Mouse (Mus musculus): Measurements from ENCODE around the gene 1500011B03Rik.

The 1500011B03Rik gene

DNA sequence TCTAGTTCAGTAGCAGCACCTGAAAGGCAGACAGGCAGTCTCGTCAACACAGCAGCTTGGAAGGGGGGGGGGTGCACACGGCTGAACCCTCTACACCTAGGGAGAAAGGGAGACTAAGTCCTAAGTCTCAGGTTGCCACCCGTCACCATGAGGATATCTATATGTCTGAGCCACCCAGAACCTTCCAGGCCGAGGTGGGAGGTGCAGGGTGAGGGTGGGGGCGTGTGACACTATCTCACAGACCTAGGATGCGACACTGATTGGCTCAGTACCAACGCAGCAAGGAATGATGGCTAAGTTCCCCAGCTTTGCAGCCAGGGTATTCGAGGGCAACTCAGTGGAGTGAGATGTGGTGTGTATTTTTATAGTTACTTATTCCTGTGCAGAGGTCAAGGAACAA lies 14.9 kb downstream of the 1500011B03Rik start:
- no peak for DNase-seq

DNA sequence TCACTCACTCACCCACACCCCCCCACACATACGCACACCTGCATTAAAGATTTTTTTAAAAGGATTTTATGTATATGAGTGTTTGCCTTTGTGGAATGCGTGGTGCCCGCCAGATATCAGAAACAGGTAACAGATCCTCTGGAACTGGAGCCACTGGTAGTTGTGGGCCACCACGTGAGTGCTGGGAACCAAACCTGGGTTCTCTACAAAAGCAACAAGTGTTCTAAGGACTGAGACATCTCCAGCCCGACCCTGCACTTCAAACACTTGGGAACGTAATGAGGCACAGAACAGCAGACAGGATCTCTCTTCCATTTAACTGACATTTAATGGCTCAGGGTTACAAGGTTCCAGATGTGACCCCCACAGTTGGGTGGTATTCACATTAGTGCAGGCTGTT lies 15.4 kb downstream of the 1500011B03Rik start:
- DNase-seq: no peak

DNA sequence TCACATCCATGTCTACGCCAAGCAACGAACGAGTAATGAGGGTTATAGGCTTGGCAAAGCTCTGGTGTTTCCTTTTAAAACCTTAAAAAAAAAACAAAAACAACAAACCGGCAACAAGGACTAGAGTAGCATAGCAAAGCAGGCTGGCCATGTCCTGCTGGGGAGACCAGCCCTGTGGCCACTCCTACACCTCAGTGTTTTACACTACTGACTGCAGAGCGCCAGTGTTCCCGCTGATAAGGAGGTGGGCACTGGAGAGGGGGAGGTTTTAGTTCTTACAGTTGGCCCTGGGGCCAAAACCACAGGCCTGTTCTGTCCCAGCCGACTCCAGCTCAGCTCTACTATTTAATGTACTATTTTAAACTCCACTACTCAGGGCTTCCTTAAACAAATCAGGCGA lies 15.8 kb downstream of the 1500011B03Rik start:
- no peak for DNase-seq

DNA sequence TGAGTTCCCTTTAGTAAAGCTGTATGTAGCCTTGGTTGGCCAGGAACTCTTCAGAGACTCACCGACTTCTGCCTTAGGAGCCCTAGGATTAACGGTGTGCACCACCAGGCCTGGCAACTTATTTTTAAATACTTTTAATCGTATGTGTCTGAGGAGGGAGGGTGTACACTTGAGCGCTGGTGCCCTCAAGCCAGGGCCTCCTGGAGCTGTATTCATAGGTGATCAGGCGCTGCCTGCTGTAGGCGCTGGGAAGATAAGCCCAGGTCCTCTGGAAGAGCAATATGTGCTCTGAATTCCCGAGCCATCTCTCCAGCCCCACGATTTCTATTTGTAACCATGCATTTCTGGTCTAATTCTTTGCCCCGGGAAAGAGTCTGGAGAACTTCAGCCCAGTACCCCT lies 16.2 kb downstream of the 1500011B03Rik start:
- no peak for DNase-seq

DNA sequence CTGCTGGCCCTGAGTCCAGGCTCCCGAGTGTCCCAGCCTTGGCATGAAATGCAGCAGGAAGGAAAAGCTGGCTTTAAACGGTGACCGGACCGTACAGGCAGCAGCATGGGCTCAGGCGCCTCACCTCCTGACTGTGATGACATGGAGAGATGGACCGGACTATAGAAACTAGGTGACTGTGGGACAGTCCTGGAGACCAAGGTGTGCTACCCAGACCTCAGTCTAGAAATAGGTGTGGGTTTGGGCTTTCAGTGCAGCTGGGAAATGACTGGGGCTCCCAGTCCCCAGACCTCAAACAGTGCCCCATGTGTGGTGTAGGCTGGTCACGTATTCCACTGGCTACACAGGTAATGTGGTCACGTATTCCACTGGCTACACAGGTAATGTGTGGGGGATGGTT lies 16.6 kb downstream of the 1500011B03Rik start:
- no peak for DNase-seq

DNA sequence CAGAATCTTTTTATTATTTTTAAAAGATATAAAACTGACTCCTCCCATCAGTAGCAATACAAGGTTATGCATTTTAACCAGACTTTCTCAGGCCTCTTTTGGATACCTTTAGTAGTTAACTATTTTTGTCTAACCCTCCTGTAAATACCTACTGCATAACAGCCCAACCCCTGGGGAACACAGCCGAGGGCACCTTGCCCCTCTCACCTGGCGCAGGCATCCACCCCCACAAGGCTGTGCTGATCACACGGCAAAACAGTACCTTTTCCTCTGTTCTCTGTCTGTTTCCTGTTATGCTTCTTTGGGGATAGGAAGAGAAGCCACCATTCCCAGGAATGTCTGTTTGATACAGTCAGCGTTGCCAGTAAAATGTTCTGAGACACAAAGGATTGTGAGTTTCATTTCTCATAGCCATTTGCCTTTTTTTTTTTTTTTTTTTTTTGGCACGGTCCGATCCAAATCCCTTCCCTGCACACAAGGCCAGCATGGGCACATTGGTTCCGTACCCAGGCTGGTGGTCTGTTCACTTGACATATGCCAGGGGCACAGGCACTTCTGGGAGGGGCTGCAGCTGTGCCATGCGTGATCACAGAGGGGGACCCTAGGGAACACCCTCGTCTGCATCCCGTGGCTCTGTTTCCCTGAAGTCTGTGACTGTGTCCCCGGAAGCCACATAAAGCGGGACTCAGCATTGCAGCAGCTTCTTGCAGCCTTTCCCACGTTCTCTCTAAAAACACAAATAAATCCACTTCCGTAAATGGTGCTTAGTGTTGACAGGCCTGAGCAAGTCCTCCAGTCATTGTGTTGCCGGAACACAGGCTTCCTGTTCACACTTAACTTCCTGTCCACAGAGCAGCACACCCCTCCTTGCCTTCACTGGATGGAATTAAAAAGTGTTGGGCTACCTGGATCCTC lies 17.6 kb downstream of the 1500011B03Rik start:
- DNase-seq: peak; percentile 54

DNA sequence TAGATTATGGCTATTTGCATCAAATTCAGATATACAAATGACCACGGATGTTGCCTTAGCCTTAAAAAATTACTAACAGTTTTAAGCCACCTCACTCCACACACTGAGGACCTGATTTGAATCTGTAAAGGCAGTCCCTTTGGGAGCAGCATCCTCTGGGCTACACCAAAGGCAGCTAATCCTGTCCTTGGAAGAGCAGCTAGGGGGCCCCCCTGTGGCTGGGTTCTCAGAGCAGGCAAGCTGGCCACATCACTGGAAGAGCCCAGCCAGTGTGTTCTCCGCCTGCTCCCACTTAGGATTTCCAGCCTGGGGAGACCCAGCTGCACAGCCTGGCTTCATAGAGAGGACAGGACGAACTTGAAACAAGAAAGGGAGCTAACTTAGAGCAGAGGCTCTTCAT lies 18.3 kb downstream of the 1500011B03Rik start:
- DNase-seq: peak; percentile 56

DNA sequence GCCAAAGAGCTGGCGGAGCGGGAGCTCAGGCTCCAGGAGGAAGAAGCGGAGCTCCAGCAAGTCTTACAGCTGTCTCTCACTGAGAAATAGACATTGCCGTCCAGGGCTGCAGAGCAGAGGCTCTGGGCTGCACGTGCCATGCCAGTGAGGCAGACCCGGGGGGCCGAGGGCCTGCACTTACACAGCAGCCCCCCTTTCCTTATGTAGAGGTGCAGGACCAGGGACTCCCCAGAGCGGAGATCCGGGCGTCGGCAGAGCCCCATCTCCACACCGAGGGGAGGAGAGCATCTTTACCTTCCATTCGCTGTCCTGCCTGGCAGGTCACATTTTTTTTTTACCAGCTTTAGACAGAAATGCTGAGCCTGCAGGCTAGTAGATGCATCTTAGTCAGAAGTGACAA lies 18.9 kb downstream of the 1500011B03Rik start:
- DNase-seq: no peak

DNA sequence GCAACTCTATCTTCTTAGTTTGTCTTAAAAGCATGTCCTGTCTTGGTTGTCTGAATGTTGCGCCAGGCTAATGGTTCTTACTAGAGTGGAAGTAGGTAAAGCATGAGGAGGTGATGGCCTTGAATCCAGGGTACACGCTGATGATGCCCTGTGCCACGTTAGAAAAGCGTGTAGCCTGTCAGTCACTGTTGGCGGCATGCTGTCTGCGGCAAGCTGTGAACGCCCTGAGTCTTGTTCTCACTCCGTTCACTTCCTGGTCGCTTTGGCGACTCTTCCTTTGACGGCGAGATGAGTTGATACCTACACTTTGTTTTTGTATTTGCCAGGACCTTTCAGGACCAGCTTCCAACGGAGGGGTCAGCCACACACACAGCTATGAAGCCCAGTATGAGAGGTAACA lies 20.0 kb downstream of the 1500011B03Rik start:
- no peak for DNase-seq

DNA sequence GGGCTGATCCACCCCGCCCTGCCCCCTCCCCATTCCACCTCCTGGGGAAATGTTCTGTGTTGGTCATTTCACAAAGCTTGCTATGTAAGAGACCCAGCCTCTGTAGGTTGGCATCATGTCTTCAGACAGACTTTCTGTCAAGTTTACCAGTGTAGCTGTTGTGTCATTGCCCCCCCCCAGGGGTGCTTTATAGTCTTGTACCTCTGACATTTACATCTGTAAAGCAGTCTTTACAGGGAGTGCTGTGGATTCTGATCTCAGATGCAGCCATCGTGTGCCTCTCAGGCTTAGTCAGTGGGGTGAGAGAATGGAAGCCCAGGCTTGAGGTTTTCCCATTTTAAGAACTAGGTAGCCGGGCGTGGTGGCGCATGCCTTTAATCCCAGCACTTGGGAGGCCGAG lies 21.4 kb downstream of the 1500011B03Rik start:
- DNase-seq: no peak

DNA sequence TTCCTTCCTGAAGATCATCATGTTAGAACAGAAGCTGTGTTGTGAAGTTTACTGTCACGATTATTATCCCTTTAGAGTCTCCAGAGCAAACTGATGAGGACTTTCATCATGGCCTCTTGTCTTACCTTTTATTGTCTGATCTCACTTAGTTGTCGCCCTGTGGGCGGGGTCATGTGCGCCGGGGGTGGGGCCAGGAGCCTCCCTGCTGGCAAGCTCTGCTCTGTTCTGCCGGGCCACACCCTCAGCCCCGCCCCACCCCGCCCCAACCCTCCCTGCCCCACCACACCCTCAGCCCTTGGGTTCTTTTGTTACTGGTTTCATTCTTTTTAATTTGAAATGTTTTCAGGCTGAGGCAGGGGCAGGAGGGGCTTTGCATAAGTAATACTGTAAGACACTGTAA lies 22.2 kb downstream of the 1500011B03Rik start:
- DNase-seq: peak; percentile 73

DNA sequence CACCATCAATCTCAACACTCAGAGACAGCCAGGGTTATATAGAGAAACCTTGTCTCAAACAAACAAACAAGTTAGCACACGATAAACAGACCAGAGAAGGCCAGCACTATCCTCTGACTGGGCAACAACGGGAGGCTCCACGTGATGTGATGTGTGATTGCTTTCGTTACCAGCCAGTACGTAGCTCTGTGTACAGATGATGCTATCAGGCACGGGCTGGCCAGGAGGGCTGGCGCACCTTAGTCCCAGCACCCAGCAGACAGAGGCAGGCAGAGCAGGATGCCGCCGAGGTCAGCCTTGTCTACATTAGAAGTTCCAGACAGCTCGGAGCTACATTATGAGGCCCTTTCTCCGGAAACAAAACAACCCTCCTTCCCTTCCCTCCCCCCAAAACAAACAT lies 23.4 kb downstream of the 1500011B03Rik start:
- DNase-seq: no peak

DNA sequence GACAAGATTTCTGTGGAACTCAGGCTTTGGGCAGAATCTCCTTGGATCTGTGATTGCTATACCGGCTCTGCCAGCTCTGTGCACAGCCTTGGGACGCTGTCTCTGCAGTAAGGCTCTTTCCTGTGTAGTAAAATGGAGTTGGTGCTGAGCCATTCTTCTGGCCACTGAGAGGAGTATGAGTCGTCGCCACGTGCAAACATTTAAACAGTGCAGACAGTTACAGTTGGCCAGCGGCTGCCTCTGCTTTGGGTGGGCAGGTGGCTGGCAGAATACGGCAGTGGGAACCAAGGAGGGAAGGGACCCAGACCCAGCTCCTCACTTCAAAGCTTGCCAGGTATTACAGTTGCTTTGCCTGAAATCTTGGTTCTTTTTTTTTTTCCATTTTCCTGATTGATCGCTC lies 26.0 kb downstream of the 1500011B03Rik start:
- DNase-seq: no peak

DNA sequence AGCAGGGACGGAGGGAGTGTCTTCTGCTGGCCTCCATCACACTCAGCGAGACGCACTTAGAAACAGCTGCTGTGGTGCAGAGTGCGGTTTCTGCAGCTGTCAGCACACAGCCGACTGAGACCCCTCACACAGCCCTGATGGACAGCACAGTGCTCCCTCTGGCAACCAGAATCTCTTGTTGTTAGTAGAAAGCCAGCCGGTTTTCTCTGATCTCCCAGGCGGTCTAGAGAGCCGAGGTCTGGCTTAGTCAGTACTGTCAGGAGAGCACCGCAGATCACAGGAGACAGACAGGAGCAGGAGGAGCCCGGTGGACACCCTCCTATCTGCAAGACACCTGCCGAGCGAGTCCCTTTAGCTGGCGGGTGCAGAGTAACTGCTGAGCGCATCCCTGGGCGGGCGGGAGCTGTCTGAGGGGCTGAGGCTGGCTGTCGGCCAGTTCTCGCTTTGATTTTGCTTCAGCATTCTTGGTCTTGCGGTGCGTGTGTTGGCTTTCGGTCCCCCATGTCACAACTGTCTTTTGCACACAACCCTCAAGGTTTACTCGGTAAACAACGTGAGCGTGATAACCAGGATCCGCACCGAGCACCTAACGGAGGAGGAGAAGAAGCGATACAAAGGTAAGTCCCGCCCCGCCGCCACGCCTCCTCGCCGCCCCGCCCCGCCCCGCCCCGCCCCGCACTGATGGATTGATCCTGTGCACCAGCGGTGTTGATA lies 26.8 kb downstream of the 1500011B03Rik start:
- no peak for DNase-seq

DNA sequence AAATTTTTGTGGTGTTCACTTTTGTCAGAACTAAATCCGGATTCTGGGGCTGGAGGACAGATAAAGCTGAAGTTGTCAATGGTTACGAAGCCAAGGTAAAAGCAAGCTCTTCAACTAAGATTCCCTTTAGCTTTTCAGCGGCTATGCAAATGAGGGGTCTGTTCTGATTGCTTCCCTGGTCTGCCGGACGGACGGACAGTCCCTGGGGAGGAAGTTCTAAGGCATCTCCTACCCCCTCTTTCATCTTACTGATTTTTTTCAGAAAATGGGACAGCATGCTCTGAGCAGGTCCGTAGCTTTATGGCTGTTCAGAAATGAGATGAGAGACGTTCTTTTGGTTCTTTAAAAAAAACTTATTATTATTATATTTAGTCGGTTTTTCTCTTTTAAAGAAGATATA lies 27.6 kb downstream of the 1500011B03Rik start:
- DNase-seq: no peak

DNA sequence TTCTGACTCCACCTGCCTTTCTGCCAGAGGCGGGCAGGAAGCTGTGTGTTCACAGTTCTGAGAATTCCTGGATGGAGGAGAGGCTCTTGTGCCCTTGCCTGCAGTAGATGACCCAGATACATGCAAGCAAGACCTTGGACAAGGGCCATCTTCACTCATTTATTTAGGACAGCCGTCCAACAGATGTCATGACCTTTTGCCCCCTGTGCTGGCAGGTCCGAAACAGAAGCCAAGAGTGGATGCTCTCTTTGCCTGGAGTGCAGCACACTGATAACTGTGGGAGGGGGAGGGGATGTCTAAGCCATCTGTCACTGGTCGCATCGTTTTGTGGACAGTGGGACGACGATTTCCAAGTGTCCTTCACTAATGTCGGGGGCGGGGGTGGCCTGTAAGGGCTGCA lies 28.0 kb downstream of the 1500011B03Rik start:
- DNase-seq: no peak

DNA sequence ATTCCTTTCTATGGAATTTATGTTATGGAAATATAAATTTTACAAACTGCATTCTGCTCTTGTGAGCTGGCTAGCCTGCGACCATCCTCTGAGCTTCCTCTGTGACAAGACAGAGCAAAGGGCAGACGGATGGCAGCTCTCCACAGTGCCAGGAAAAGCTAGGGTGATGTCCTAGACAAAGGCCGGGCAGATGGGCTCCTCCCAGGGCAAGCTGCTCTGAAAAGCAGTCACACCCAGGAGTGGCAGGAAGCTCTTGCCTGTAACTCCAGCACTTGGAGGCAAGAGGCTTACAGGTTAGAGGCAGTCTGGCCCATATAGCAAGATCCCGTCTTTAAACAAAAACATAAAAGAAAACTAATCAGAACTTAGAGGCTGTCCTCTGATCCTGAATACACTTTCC lies 28.7 kb downstream of the 1500011B03Rik start:
- DNase-seq: no peak

DNA sequence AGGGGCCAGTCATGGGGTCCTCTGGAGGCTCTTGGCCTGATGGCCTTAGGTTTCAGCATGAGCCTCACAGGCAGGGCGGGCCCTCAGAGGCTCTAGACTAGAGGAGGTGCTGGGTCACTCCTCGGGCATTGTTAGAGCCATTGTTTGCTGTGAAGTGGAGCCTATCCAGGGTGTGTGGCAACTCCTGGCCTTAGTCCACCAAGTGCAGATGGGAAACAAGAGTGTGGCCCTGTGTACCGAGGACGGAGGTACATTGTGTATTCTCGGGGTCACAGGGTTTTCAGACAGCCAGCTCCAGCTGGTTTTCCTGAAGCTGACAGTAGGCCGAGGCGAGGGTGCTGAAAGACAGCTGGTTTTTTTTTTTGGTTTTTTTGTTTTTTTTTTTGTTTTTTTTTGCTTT lies 30.0 kb downstream of the 1500011B03Rik start:
- no peak for DNase-seq

DNA sequence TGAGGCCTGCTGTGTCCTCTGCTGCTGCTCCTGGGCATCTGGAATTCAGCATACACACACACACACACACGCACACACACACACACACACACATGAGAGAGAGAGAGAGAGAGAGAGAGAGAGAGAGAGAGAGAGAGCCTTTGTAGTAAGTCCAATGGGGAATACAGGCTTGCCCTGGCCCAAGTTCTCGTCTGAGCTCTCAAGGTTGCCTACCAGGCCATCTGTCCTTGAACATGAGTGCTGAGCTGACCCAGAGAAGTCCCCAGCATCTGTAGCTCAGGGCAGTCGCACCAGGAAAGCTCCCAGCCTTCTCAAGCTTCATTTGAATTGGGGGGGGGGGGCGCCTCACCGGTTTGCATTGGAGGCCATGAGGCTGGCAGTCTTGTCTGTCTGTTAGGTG lies 38.1 kb downstream of the 1500011B03Rik start:
- no peak for DNase-seq

DNA sequence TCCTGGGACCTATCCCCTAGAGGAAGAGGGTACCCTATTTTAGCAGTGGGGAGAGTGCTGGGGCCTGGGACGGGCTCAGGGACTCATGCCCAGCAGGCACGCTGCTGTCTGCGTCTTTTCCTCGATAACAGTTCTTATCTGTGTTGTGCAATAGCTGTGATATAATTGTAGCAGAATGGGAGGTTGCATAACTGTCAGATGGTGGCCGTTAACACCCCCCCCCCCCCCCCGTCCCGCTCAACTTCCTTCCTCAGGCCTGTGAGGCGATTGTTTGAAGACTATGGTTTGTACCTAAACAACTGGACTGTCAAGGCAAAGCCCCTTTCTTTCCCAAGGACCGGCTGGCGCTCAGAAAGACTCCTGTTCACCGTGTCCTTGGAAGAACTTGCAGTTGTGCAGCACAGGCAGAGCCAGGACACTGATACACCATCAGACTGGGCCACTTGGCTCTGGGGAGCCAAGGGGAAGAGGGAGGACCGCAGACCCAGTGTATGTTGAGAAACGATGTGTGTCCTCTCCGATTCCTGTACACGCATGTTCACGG lies 38.6 kb downstream of the 1500011B03Rik start:
- peak; percentile 29 for DNase-seq

DNA sequence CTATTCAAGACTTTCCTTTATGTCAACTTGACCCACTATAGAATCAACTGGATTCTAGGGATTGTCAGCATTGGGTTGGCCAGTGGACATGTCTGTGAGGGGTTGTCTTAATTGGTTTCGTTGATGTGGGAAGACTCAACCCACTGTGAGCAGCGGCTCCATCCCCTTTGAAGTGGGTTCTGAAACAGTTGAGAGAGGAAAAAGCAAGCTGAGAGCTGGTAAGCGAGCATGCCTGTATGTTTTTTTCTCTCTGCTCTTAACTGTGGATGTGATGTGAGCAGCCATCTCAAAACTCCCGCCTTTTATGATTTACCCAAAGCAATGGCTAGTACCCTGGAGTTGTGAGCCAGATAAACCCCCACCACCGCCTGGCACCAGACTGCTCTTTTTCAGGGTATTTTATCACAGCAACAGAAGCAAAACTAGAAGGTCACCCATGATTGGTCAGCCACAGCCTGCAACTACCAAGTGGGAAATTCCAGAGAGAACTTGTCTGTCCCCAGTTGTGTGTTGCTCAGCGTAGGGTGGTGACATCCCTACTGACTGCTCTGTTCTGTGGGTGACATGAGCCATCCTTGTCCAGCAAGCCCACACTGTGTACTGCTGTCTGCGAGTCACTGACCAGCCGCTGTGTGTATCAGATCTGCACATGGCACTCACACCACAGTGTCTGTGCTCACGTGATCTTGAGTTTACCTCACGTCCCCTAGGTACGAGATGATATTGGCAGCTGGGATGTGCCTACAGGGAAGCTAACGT lies 39.7 kb downstream of the 1500011B03Rik start:
- DNase-seq: peak; percentile 56

DNA sequence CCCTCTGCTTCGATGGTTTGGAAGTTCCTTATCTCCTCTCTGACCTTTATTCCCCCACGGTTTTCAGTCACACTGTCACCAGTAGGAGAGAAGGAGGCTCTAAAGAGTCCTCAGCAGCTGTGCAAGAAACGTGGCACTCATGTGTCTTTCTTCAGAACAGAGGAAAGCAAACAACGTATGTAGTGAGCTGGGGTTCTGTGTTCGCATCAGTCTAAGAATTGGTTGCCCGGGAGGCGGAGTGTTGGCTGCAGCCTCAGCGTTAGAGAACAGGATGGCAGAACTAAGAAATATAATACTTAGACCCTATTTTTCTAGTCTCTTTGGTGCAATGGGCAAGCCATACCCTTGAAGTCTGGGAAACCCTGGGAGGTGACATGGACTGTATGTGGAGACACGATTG lies 40.3 kb downstream of the 1500011B03Rik start:
- DNase-seq: peak; percentile 54

DNA sequence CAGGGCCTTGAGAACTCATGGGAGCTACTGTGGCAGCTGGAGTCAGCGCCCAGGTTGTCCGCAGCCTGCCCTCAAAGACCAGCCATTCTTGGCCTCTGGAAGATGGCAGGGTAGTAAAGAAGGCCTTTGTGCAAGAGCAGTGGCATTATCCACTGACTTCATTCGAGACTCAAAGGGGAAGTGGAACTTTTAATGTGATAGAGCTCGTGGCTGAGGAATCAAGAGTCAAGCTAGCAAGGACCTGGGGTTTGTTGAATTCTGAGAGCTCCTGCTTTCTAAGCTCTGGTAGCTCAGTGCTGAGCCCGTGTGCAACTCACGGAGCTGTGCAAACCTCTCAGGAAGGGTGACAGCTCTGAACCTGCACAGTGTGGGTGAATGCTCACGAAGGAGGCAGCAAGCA lies 42.4 kb downstream of the 1500011B03Rik start:
- DNase-seq: no peak

All from thymus, postnatal 4 days (tissue).